Mouse (Mus musculus) neural tube, embryonic 10.5 days (tissue): ENCODE results near the gene 9130019O22Rik.
"Not testable (repeated sequence)": the region's sequence is repeated elsewhere in the genome, so short reads cannot be mapped to it uniquely, and the experiment has no call there.

ENCODE experiments used
- DNase-seq: peaks from one replicate; pipeline ENCODE4 v3.0.0-alpha.2; 2017; ENCODE audit warnings: low spot score; ENCODE audit errors: extremely low spot score

9130019O22Rik gene

GRCm38 (mm10) chr7:127378310-127378921, 8.6 kb downstream of the 9130019O22Rik start:
- no peak for DNase-seq

- peak; percentile 84 for DNase-seq
Measured at GRCm38 (mm10) chr7:127375271-127376245, 11.4 kb downstream of the 9130019O22Rik start, which contains the start of gene Zfp747. Gene Zfp747 (minus strand): TSS chr7:127376050.

GRCm38 (mm10) chr7:127371870-127372269, 15.1 kb downstream of the 9130019O22Rik start:
- DNase-seq = not testable (repeated sequence)

GRCm38 (mm10) chr7:127371213-127371612, 15.8 kb downstream of the 9130019O22Rik start:
- no peak for DNase-seq

- no peak for DNase-seq
Measured at GRCm38 (mm10) chr7:127366249-127366648, 20.7 kb downstream of the 9130019O22Rik start.

GRCm38 (mm10) chr7:127364166-127364565, 22.8 kb downstream of the 9130019O22Rik start:
- no peak for DNase-seq

- peak; percentile 70 for DNase-seq
Measured at GRCm38 (mm10) chr7:127363475-127363921, 23.5 kb downstream of the 9130019O22Rik start.

- DNase-seq = not testable (repeated sequence)
Measured at GRCm38 (mm10) chr7:127362418-127362817, 24.5 kb downstream of the 9130019O22Rik start.

- DNase-seq = no peak
Measured at GRCm38 (mm10) chr7:127361449-127361848, 25.5 kb downstream of the 9130019O22Rik start.

- DNase-seq = no peak
Measured at GRCm38 (mm10) chr7:127360265-127360664, 26.7 kb downstream of the 9130019O22Rik start.

- no peak for DNase-seq
Measured at GRCm38 (mm10) chr7:127358472-127358871, 28.5 kb downstream of the 9130019O22Rik start.

GRCm38 (mm10) chr7:127357871-127358270, 29.1 kb downstream of the 9130019O22Rik start:
- no peak for DNase-seq

GRCm38 (mm10) chr7:127355796-127356195, 31.2 kb downstream of the 9130019O22Rik start:
- DNase-seq = no peak

GRCm38 (mm10) chr7:127351230-127352004, 35.5 kb downstream of the 9130019O22Rik start:
- no peak for DNase-seq

- no peak for DNase-seq
Measured at GRCm38 (mm10) chr7:127346676-127347075, 40.3 kb downstream of the 9130019O22Rik start.

- DNase-seq = peak; percentile 99
Measured at GRCm38 (mm10) chr7:127345512-127346325, 41.2 kb downstream of the 9130019O22Rik start, which contains the start of gene Zfp768. Gene Zfp768 (minus strand): TSS chr7:127345589.

GRCm38 (mm10) chr7:127345092-127345491, 41.9 kb downstream of the 9130019O22Rik start:
- DNase-seq = no peak

- DNase-seq = no peak
Measured at GRCm38 (mm10) chr7:127344371-127344770, 42.6 kb downstream of the 9130019O22Rik start.

- DNase-seq = no peak
Measured at GRCm38 (mm10) chr7:127343351-127344019, 43.5 kb downstream of the 9130019O22Rik start.

GRCm38 (mm10) chr7:127342888-127343287, 44.1 kb downstream of the 9130019O22Rik start:
- DNase-seq = no peak
